Mouse (Mus musculus): ENCODE data around the gene Usp24. TPM values are rescaled to one million over a fixed set of nuclear protein-coding genes. Genes with fewer than 3 reads are reported as not detected.

Gene Usp24
- polyA plus RNA-seq (2012; rRNA removed): 18.9 and 19.2 TPM in 2 replicates

DNA sequence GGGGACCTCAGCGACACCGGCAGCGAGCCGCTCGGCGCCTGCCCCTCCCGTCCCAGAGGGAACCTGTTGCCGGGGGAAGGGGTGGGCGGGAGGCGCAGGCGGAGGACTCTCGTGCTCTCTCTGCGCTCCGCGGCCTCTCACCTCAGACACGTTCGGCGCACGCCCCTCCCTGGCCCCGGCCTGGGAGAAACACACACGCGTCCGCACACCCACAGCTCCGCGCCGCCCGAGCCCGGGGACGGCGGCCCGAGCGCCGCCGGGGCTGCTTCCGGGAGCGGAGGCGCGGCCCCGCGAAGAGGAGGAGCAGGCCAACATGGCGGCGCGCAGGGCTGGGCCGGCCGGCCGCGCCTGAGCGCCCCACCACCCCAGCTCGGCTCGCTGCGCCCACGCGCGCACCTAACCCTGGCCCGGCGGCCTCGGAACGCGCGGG is at the start of gene Usp24:
Usp24 (plus strand) TSS at position 293 of the 430 bp plus-strand sequence.

Other genes with a start within 250 kb of the Usp24 start
- gene Pcsk9, start 148.1 kb downstream of the Usp24 start, polyA plus RNA-seq (2012; rRNA removed): 2.6 and 4.7 TPM in 2 replicates
- gene Bsnd, start 176.1 kb downstream of the Usp24 start, polyA plus RNA-seq (2012; rRNA removed): not detected in 2 replicates
- gene Dhcr24, start 244.8 kb downstream of the Usp24 start, polyA plus RNA-seq (2012; rRNA removed): 83.1 and 84.8 TPM in 2 replicates

All from central nervous system, embryonic 18 days (tissue).